Mouse (Mus musculus): ENCODE results near the gene Uhrf1. TPM values are rescaled to one million over a fixed set of nuclear protein-coding genes. Genes with fewer than 3 reads are reported as not detected.

The Uhrf1 gene
- total and polyA plus RNA-seq, 2 experiments from 2014 or later, result 18.8 to 31.4 TPM

DNA sequence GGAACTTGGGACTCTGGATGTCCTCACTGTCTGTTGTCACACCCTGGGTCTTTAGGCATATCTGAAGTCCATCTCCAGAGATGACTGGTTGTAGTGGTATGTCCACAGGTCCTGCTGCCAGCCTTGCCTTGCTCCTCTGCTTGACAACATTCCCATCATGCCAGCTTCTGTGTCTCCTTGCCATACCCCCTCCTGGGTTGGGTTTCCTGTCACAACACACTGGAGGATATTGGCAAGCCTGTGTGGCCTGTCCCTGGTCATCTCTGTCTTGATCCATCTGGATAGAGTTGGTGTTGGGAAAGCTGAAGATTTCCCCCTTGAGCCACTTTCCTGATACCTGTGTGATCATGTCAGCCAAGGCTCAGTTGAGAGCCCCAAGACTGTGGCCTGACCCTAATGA lies 37.6 kb downstream of the Uhrf1 start:
- DNase-seq (ENCODE audit: low spot score) (no peak), ATAC-seq (no peak)
- H3K4me3 ChIP-seq (ENCODE audit: low read length), result no peak overlapping the region
- no peaks in the 10 kb centered on the region for H3K36me3 ChIP-seq (ENCODE audit: insufficient read depth, low read length)
- no peaks in the 10 kb centered on the region for H3K27me3 ChIP-seq (ENCODE audit: insufficient read depth, low read length)
- no peak overlapping the region for H3K4me2 ChIP-seq (ENCODE audit: low read depth, low read length)
- TF ChIP-seq CTCF (IDR thresholded peaks at IDR 0.05; ENCODE audit: low read depth), result no peak
- H3K27ac ChIP-seq, result no peak overlapping the region
- H3K9me3 ChIP-seq (ENCODE audit: low read length), result no peaks in the 10 kb centered on the region
- peaks cover 8% of the 10 kb centered on the region; the same call in 1 of the 2 replicates for H3K4me1 ChIP-seq (ENCODE audit: insufficient read depth, low read length)
- no peak overlapping the region for H3K9ac ChIP-seq (replicated peaks; ENCODE audit: low read length)

- Histone ChIP-seq H3K4me3 (ENCODE audit: low read length) (no peak overlapping the region), H3K27me3 (ENCODE audit: insufficient read depth, low read length) (no peaks in the 10 kb centered on the region), H3K4me1 (ENCODE audit: insufficient read depth, low read length) (peaks cover 8% of the 10 kb centered on the region; the same call in 1 of the 2 replicates), H3K4me2 (ENCODE audit: low read depth, low read length) (no peak overlapping the region), H3K27ac (no peak overlapping the region), H3K9me3 (ENCODE audit: low read length) (no peaks in the 10 kb centered on the region), H3K9ac (replicated peaks; ENCODE audit: low read length) (no peak overlapping the region), H3K36me3 (ENCODE audit: insufficient read depth, low read length) (no peaks in the 10 kb centered on the region)
- TF ChIP-seq CTCF (IDR thresholded peaks at IDR 0.05; ENCODE audit: low read depth), result no peak
- no peak for ATAC-seq
- no peak for DNase-seq (ENCODE audit: low spot score)
- WGBS, result 72% methylated on average over 3 of the region's 3 CpGs
Measured at GRCm38 (mm10) chr17:56343466-56343865, 40.3 kb downstream of the Uhrf1 start.

- H3K9me3 ChIP-seq (ENCODE audit: low read length), result no peaks in the 10 kb centered on the region
- no peak for ATAC-seq
- H3K36me3 ChIP-seq (ENCODE audit: insufficient read depth, low read length), result no peaks in the 10 kb centered on the region
- no peak overlapping the region for H3K4me2 ChIP-seq (ENCODE audit: low read depth, low read length)
- H3K27ac ChIP-seq, result no peak overlapping the region
- H3K9ac ChIP-seq (replicated peaks; ENCODE audit: low read length), result no peak overlapping the region
- DNase-seq (ENCODE audit: low spot score), result no peak
- no peak overlapping the region for H3K4me3 ChIP-seq (ENCODE audit: low read length)
- H3K4me1 ChIP-seq (ENCODE audit: insufficient read depth, low read length), result peaks cover 8% of the 10 kb centered on the region; the same call in 1 of the 2 replicates
- H3K27me3 ChIP-seq (ENCODE audit: insufficient read depth, low read length), result no peaks in the 10 kb centered on the region
- WGBS, result 75% methylated on average over 2 of the region's 2 CpGs
- no peak for TF ChIP-seq CTCF (IDR thresholded peaks at IDR 0.05; ENCODE audit: low read depth)
Measured at GRCm38 (mm10) chr17:56345364-56345763, 42.2 kb downstream of the Uhrf1 start.

DNA sequence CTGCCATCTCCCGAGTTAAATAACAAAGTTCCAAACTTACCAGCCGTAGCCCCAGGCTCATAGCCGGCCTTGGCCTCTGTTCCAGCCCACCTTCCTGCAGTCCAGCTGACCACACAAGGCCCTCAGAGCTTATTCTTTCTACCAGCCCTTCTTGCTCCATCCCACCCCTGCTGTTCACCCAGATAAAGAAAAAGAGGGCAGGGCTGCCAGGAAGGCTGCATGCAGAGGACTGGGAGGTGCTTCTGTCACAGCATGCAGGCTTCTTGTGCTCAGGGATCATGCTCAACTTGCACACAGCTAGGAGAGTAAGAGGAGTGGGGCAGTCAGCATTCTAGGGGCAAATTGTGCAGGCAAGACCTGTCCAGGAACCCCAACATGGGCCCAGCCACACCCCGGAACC lies 45.0 kb downstream of the Uhrf1 start:
- DNase-seq (ENCODE audit: low spot score), result no peak
- H3K27ac ChIP-seq, result no peak overlapping the region
- whole genome bisulfite sequencing, result 53% methylated on average over 4 of the region's 4 CpGs
- no peak overlapping the region for H3K4me3 ChIP-seq (ENCODE audit: low read length)
- peaks cover 2% of the 10 kb centered on the region; the same call in 1 of the 2 replicates for H3K36me3 ChIP-seq (ENCODE audit: insufficient read depth, low read length)
- no peaks in the 10 kb centered on the region for H3K27me3 ChIP-seq (ENCODE audit: insufficient read depth, low read length)
- H3K4me2 ChIP-seq (ENCODE audit: low read depth, low read length), result no peak overlapping the region
- no peak for ATAC-seq
- H3K9ac ChIP-seq (replicated peaks; ENCODE audit: low read length), result no peak overlapping the region
- H3K9me3 ChIP-seq (ENCODE audit: low read length), result no peaks in the 10 kb centered on the region
- TF ChIP-seq CTCF (IDR thresholded peaks at IDR 0.05; ENCODE audit: low read depth), result no peak
- no peaks in the 10 kb centered on the region for H3K4me1 ChIP-seq (ENCODE audit: insufficient read depth, low read length)

- no peak for DNase-seq (ENCODE audit: low spot score)
- H3K36me3 ChIP-seq (ENCODE audit: insufficient read depth, low read length), result peaks cover 5% of the 10 kb centered on the region; the same call in 1 of the 2 replicates
- H3K4me3 ChIP-seq (ENCODE audit: low read length), result no peak overlapping the region
- H3K9ac ChIP-seq (replicated peaks; ENCODE audit: low read length), result no peak overlapping the region
- H3K27me3 ChIP-seq (ENCODE audit: insufficient read depth, low read length), result no peaks in the 10 kb centered on the region
- TF ChIP-seq CTCF (IDR thresholded peaks at IDR 0.05; ENCODE audit: low read depth), result no peak
- no peaks in the 10 kb centered on the region for H3K4me1 ChIP-seq (ENCODE audit: insufficient read depth, low read length)
- no peaks in the 10 kb centered on the region for H3K9me3 ChIP-seq (ENCODE audit: low read length)
- ATAC-seq, result no peak
- no peak overlapping the region for H3K4me2 ChIP-seq (ENCODE audit: low read depth, low read length)
- H3K27ac ChIP-seq, result no peak overlapping the region
Measured at GRCm38 (mm10) chr17:56348586-56348985, 45.5 kb downstream of the Uhrf1 start.

- Histone ChIP-seq H3K36me3 (ENCODE audit: insufficient read depth, low read length) (peaks cover 18% of the 10 kb centered on the region; the same call in 1 of the 2 replicates), H3K27ac (no peak overlapping the region), H3K4me2 (ENCODE audit: low read depth, low read length) (no peak overlapping the region), H3K4me1 (ENCODE audit: insufficient read depth, low read length) (no peaks in the 10 kb centered on the region), H3K4me3 (ENCODE audit: low read length) (no peak overlapping the region), H3K27me3 (ENCODE audit: insufficient read depth, low read length) (no peaks in the 10 kb centered on the region), H3K9ac (replicated peaks; ENCODE audit: low read length) (no peak overlapping the region), H3K9me3 (ENCODE audit: low read length) (no peaks in the 10 kb centered on the region)
- TF ChIP-seq CTCF (IDR thresholded peaks at IDR 0.05; ENCODE audit: low read depth), result peak; percentile 92
- WGBS, result 33% methylated on average over 2 of the region's 2 CpGs
- ATAC-seq (peak; percentile 77), DNase-seq (ENCODE audit: low spot score) (peak; percentile 84)
Measured at GRCm38 (mm10) chr17:56350694-56351093, 47.6 kb downstream of the Uhrf1 start.

GRCm38 (mm10) chr17:56356921-56357885 lies 54.1 kb downstream of the Uhrf1 start:
- no peaks in the 10 kb centered on the region for H3K9me3 ChIP-seq (ENCODE audit: low read length)
- no peak overlapping the region for H3K4me2 ChIP-seq (ENCODE audit: low read depth, low read length)
- 70% methylated on average over 9 of the region's 9 CpGs for WGBS
- no peak overlapping the region for H3K9ac ChIP-seq (replicated peaks; ENCODE audit: low read length)
- TF ChIP-seq CTCF (IDR thresholded peaks at IDR 0.05; ENCODE audit: low read depth), result peak; percentile 99
- peaks cover 35% of the 10 kb centered on the region; the same call in 1 of the 2 replicates for H3K36me3 ChIP-seq (ENCODE audit: insufficient read depth, low read length)
- no peaks in the 10 kb centered on the region for H3K27me3 ChIP-seq (ENCODE audit: insufficient read depth, low read length)
- DNase-seq (ENCODE audit: low spot score), result peak; percentile 94
- H3K4me3 ChIP-seq (ENCODE audit: low read length), result no peak overlapping the region
- peaks cover 9% of the 10 kb centered on the region; the same call in 1 of the 2 replicates for H3K4me1 ChIP-seq (ENCODE audit: insufficient read depth, low read length)
- 0 out of 2 replicates have a peak overlapping the region, but pooled peaks have one; percentile 12 for H3K27ac ChIP-seq
- ATAC-seq, result peak; percentile 72

Measured in hindbrain, postnatal 0 days (tissue).